Mouse (Mus musculus): ENCODE measurements at regions not wholly inside any gene's neighbourhood (a gene's known extent, or its start where the extent isn't known, plus 50 kb on each side); places are given as distances from the start of the nearest gene placed in this dataset.

GRCm38 (mm10) chr10:84172828-84173321 is 267.5 kb downstream of the Nuak1 start:
- in situ Hi-C loops (cut with MboI, MseI): no loop called here

GRCm38 (mm10) chr10:84183239-84183638 is 257.2 kb downstream of the Nuak1 start:
- in situ Hi-C loops (cut with MboI, MseI): no loop called here

- in situ Hi-C loops (cut with MboI, MseI): loop anchor here in 1 of 2 experiments (5.0 kb wide), 1 partner anchor 34 kb away; no protein-coding TSS in a partner anchor
Observed at GRCm38 (mm10) chr10:84186466-84186865, 253.9 kb downstream of the Nuak1 start.

- in situ Hi-C loops (cut with MboI, MseI): loop anchor here in 1 of 2 experiments (5.0 kb wide), 1 partner anchor 47 kb away; no protein-coding TSS in a partner anchor
Observed at GRCm38 (mm10) chr10:84199035-84199434, 241.4 kb downstream of the Nuak1 start.

- in situ Hi-C loops (cut with MboI, MseI): loop anchor here in 1 of 2 experiments (5.0 kb wide), 1 partner anchor 56 kb away; no protein-coding TSS in a partner anchor
Observed at GRCm38 (mm10) chr10:84201785-84202184, 238.6 kb downstream of the Nuak1 start.

GRCm38 (mm10) chr10:84212096-84212785 is 228.2 kb downstream of the Nuak1 start:
- in situ Hi-C loops (cut with MboI, MseI): no loop called here

GRCm38 (mm10) chr10:84214812-84215211 is 225.6 kb downstream of the Nuak1 start:
- in situ Hi-C loops (cut with MboI, MseI): no loop called here

- in situ Hi-C loops (cut with MboI, MseI): no loop called here
Observed at GRCm38 (mm10) chr10:84229224-84229921, 211.0 kb downstream of the Nuak1 start.

- in situ Hi-C loops (cut with MboI, MseI): no loop called here
Observed at GRCm38 (mm10) chr10:84230011-84230781, 210.2 kb downstream of the Nuak1 start.

- in situ Hi-C loops (cut with MboI, MseI): no loop called here
Observed at GRCm38 (mm10) chr10:84235006-84235405, 205.4 kb downstream of the Nuak1 start.

GRCm38 (mm10) chr10:84236236-84236635 is 204.2 kb downstream of the Nuak1 start:
- in situ Hi-C loops (cut with MboI, MseI): no loop called here

- in situ Hi-C loops (cut with MboI, MseI): no loop called here
Observed at GRCm38 (mm10) chr10:84238279-84238963, 202.0 kb downstream of the Nuak1 start.

- in situ Hi-C loops (cut with MboI, MseI): no loop called here
Observed at GRCm38 (mm10) chr10:84243283-84243682, 197.1 kb downstream of the Nuak1 start.

GRCm38 (mm10) chr10:84249346-84249745 is 191.1 kb downstream of the Nuak1 start:
- in situ Hi-C loops (cut with MboI, MseI): no loop called here

GRCm38 (mm10) chr10:84260931-84261650 is 179.3 kb downstream of the Nuak1 start:
- in situ Hi-C loops (cut with MboI, MseI): no loop called here

GRCm38 (mm10) chr10:84262943-84263342 is 177.5 kb downstream of the Nuak1 start:
- in situ Hi-C loops (cut with MboI, MseI): no loop called here

- in situ Hi-C loops (cut with MboI, MseI): no loop called here
Observed at GRCm38 (mm10) chr10:84285832-84286506, 154.4 kb downstream of the Nuak1 start.

- in situ Hi-C loops (cut with MboI, MseI): no loop called here
Observed at GRCm38 (mm10) chr10:84294422-84294821, 146.0 kb downstream of the Nuak1 start.

GRCm38 (mm10) chr10:84296168-84296567 is 144.2 kb downstream of the Nuak1 start:
- in situ Hi-C loops (cut with MboI, MseI): no loop called here

GRCm38 (mm10) chr10:84301561-84301960 is 138.8 kb downstream of the Nuak1 start:
- in situ Hi-C loops (cut with MboI, MseI): no loop called here

Measured in T-helper 17 cell (primary cell).